In genomic region chr19:34883526-34884224, GRCm38 (mm10) we compare ENCODE assay signal across 27 mouse cellular contexts. TPM values are rescaled to one million over a fixed set of nuclear protein-coding genes. Genes with fewer than 3 reads are reported as not detected.
DNase-seq lines count a peak whose midpoint lies in the region; ATAC-seq lines count a peak whose summit lies in the region.
"Had no signal": no experiment of that assay in that cellular context is flagged by ENCODE, and none has a peak within 500 bp of the region (broad histone marks: within the 10 kb centered on the region; RNA-seq: fewer than 3 reads in every experiment).

No protein-coding gene starts in this region.

- H3K36me3 ChIP-seq in liver, embryonic 12.5 days = no peaks in the 10 kb centered on the region
- H3K36me3 ChIP-seq in intestine, embryonic 15.5 days = no peaks in the 10 kb centered on the region
- H3K36me3 ChIP-seq: embryonic facial prominence, embryonic 13.5 days; forebrain, embryonic 12.5 days; heart, embryonic 10.5 days; limb, embryonic 12.5 days; midbrain, embryonic 13.5 days had no signal

- peak overlapping the region; percentile 6; the same call in 1 of the 2 replicates for H3K4me2 ChIP-seq in liver, embryonic 12.5 days
- H3K4me2 ChIP-seq in intestine, embryonic 15.5 days (replicated peaks) = no peak overlapping the region
- H3K4me2 ChIP-seq: embryonic facial prominence, embryonic 13.5 days; forebrain, embryonic 12.5 days; hindbrain, embryonic 14.5 days; limb, embryonic 12.5 days; midbrain, embryonic 13.5 days had no signal

- no peak overlapping the region for H3K9ac ChIP-seq in liver, embryonic 12.5 days
- H3K9ac ChIP-seq in intestine, embryonic 15.5 days = no peak overlapping the region
- H3K9ac ChIP-seq: embryonic facial prominence, embryonic 13.5 days; forebrain, embryonic 12.5 days; hindbrain, embryonic 14.5 days; limb, embryonic 12.5 days; midbrain, embryonic 13.5 days had no signal

- H3K4me3 ChIP-seq in liver, embryonic 12.5 days = no peak overlapping the region
- H3K4me3 ChIP-seq in intestine, embryonic 15.5 days (replicated peaks) = no peak overlapping the region
- H3K4me3 ChIP-seq: embryonic facial prominence, embryonic 13.5 days; erythroblast, embryonic 14.5 days; forebrain, embryonic 12.5 days; gastrocnemius, adult 2 months; heart, embryonic 10.5 days; layer of hippocampus, adult 2 months; limb, embryonic 12.5 days; midbrain, embryonic 13.5 days had no signal

- intact Hi-C loops in left cerebral cortex, postnatal 25 days (cut with DNase I) = no loop called here

- 58% methylated on average over 3 of the region's 3 CpGs for WGBS in liver, embryonic 12.5 days (ENCODE audit: insufficient replicate concordance)
- 79% methylated on average over 3 of the region's 3 CpGs for WGBS in intestine, embryonic 15.5 days

- no peaks in the 10 kb centered on the region for H3K9me3 ChIP-seq in liver, embryonic 12.5 days (replicated peaks)
- H3K9me3 ChIP-seq in intestine, embryonic 15.5 days = no peaks in the 10 kb centered on the region
- H3K9me3 ChIP-seq: embryonic facial prominence, embryonic 13.5 days; forebrain, embryonic 12.5 days; heart, embryonic 10.5 days; limb, embryonic 12.5 days; midbrain, embryonic 13.5 days had no signal

- ATAC-seq in liver, embryonic 12.5 days = peak; percentile 53
- ATAC-seq in intestine, embryonic 15.5 days = peak; percentile 39
- ATAC-seq in megakaryocyte progenitor cell, adult 5-6 weeks (replicated peaks; ENCODE audit: poor library complexity) = peak; percentile 53
- ATAC-seq: activated CD4-positive, CD25-positive, alpha-beta regulatory T cell, adult 4 months; CD4-positive, CD25-positive, alpha-beta regulatory T cell, adult 4 months; inflammation-experienced regulatory T-cells, adult 6 months; midbrain, embryonic 13.5 days had no signal

- DNase-seq in liver = no peak
- DNase-seq in spleen, postnatal 36 days (ENCODE audit: low spot score in 2 of 2) = no peak
- DNase-seq in left cerebral cortex, postnatal 25 days (ENCODE audit: low spot score in 2 of 2) = no peak
- no peak for DNase-seq in cerebellum, postnatal 14 days
- DNase-seq: adrenal gland, postnatal 14 days; cerebellum, adult 9-11 months; gastrocnemius, adult 2 months; heart, postnatal 4 days; kidney, adult 9 months; kidney, postnatal 25 days; lung, adult 18-20 months; lung, postnatal 14 days; thymus, postnatal 25 days had no signal

- H3K4me1 ChIP-seq in liver, embryonic 12.5 days = peaks cover 30% of the 10 kb centered on the region
- 0 out of 2 replicates have a peak, but pooled peaks cover 6% of the 10 kb centered on the region for H3K4me1 ChIP-seq in intestine, embryonic 15.5 days (replicated peaks)

- no peaks in the 10 kb centered on the region for H3K27me3 ChIP-seq in liver, embryonic 12.5 days (replicated peaks)
- no peaks in the 10 kb centered on the region for H3K27me3 ChIP-seq in intestine, embryonic 15.5 days (replicated peaks)
- H3K27me3 ChIP-seq: embryonic facial prominence, embryonic 13.5 days; limb, embryonic 12.5 days; midbrain, embryonic 13.5 days had no signal

- no peak overlapping the region for H3K27ac ChIP-seq in liver, embryonic 12.5 days
- no peak overlapping the region for H3K27ac ChIP-seq in intestine, embryonic 15.5 days
- H3K27ac ChIP-seq: embryonic facial prominence, embryonic 13.5 days; forebrain, embryonic 12.5 days; gastrocnemius, adult 2 months; heart, embryonic 10.5 days; hindbrain, embryonic 14.5 days; layer of hippocampus, adult 2 months; limb, embryonic 12.5 days; midbrain, embryonic 13.5 days had no signal

RNA-seq across cellular contexts. Expression of gene Pank1, which starts 4.4 kb away (rescaled TPM):
- polyA plus RNA-seq in liver, embryonic 12.5 days (2016; fragmentation: Nextera tagmentation; extraction: Ambion mirVana) = 6.5 and 6.7 TPM in 2 replicates
- polyA plus RNA-seq in intestine, embryonic 15.5 days (2015; fragmentation: Nextera tagmentation; extraction: Ambion mirVana) = 9.0 and 9.2 TPM in 2 replicates
- 16.2 and 17.0 TPM in 2 replicates for total RNA-seq in megakaryocyte progenitor cell, adult 5-6 weeks (2015)
- total RNA-seq in megakaryocyte progenitor cell, adult 5-6 weeks (2017) = 5.1 and 8.4 TPM in 2 replicates
- 10 to 100 TPM; 21.5 to 24.0 TPM for total RNA-seq in left cerebral cortex, postnatal 25 days (2021)
- polyA plus RNA-seq: erythroblast, embryonic 14.5 days had no signal

RNA-seq across cellular contexts. Expression of gene Kif20b, which starts 38.5 kb away (rescaled TPM):
- polyA plus RNA-seq in liver, embryonic 12.5 days (2016; fragmentation: Nextera tagmentation; extraction: Ambion mirVana) = 44.4 and 45.1 TPM in 2 replicates
- 51.9 and 65.0 TPM in 2 replicates for polyA plus RNA-seq in intestine, embryonic 15.5 days (2015; fragmentation: Nextera tagmentation; extraction: Ambion mirVana)
- total RNA-seq in megakaryocyte progenitor cell, adult 5-6 weeks (2015) = 95.1 and 126 TPM in 2 replicates
- 108 and 128 TPM in 2 replicates for total RNA-seq in megakaryocyte progenitor cell, adult 5-6 weeks (2017)
- 1 to 10 TPM in 1 of 2 experiments, under 1 TPM in 1; 0.85 to 1.6 TPM for total RNA-seq in left cerebral cortex, postnatal 25 days (2021)

Comparison
In these comparisons a context has a peak if more than half of its experiments do, and no peak if none do; other contexts are left out.
1. RNA of gene Kif20b, which starts 38.5 kb away (total RNA-seq): 95.1 to 128 TPM in megakaryocyte progenitor cell, adult 5-6 weeks; 0.85 to 1.6 TPM in left cerebral cortex, postnatal 25 days; every median in the first group is over 10 times any median in the second.
2. Peak in every context shown above with its lines, with median percentiles within 50 percentile points of each other: ATAC-seq.